27 mouse cellular contexts compared by ENCODE assay signal in the genomic region with DNA sequence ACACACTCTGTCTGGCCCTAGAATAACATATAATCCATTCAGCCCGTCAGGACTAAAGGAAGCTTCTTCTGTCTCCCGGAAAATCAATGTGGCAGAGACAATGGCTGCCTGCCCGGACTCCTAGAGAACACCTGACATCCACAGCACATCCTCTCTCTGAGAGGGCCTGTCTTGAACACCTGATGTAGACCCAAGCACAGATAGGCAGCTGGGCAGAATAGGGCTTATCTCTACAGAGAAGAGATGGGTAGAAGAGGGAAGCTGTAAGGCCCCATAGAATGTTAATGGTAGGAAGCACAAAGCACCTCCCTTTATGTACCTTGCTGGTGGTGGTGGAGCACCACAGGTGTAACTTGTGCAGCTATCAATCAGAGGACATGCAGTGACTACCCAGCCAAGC. TPM values are rescaled to one million over a fixed set of nuclear protein-coding genes. Genes with fewer than 3 reads are reported as not detected.
A peak's percentile ranks its signal among the peaks of the same experiment; 100 is the strongest.
DNase-seq lines count a peak whose midpoint lies in the region; ATAC-seq and TF ChIP-seq lines count a peak whose summit lies in the region.
"Had no signal": no experiment of that assay in that cellular context is flagged by ENCODE, and none has a peak within 500 bp of the region (broad histone marks: within the 10 kb centered on the region; RNA-seq: fewer than 3 reads in every experiment).

No protein-coding gene starts in this region.

- H3K9ac ChIP-seq in MEL (ENCODE audit: control insufficient read depth, low read depth, low read length, poor library complexity, severe bottlenecking): no peak overlapping the region
- H3K9ac ChIP-seq in intestine, embryonic 16.5 days (ENCODE audit: low read depth, low read length): no peak overlapping the region
- H3K9ac ChIP-seq in liver, embryonic 14.5 days (replicated peaks): peak overlapping the region; percentile 91
- H3K9ac ChIP-seq: forebrain, embryonic 13.5 days; heart, embryonic 15.5 days; lung, embryonic 15.5 days; midbrain, embryonic 13.5 days had no signal

- no peak for TF ChIP-seq POLR2A in MEL (IDR thresholded peaks at IDR 0.05; ENCODE audit: control insufficient read depth in 1 of 2, insufficient read depth in 1 of 2, low read depth in 1 of 2, low read length in 2 of 2, poor library complexity in 1 of 2)

- H3K27me3 ChIP-seq in heart, embryonic 10.5 days (ENCODE audit: insufficient read depth, poor library complexity, severe bottlenecking): no peaks in the 10 kb centered on the region
- no peaks in the 10 kb centered on the region for H3K27me3 ChIP-seq in MEL (ENCODE audit: control insufficient read depth in 1 of 2, insufficient read depth in 2 of 2, low read length in 2 of 2)
- no peaks in the 10 kb centered on the region for H3K27me3 ChIP-seq in intestine, embryonic 16.5 days (replicated peaks; ENCODE audit: control insufficient read depth, insufficient read depth, low read length)
- no peaks in the 10 kb centered on the region for H3K27me3 ChIP-seq in liver, embryonic 14.5 days (ENCODE audit: control insufficient read depth, insufficient read depth, low read length)
- H3K27me3 ChIP-seq: forebrain, embryonic 13.5 days; heart, embryonic 15.5 days; lung, embryonic 15.5 days; megakaryocyte, embryonic 14.5 days; midbrain, embryonic 13.5 days had no signal

- H3K27ac ChIP-seq in heart, embryonic 10.5 days: peak overlapping the region; percentile 76; the same call in 1 of the 2 replicates
- H3K27ac ChIP-seq in MEL (ENCODE audit: control insufficient read depth, low read depth, low read length): no peak overlapping the region
- H3K27ac ChIP-seq in intestine, embryonic 16.5 days (ENCODE audit: low read length): peak overlapping the region; percentile 89; the same call in 1 of the 2 replicates
- H3K27ac ChIP-seq in liver, embryonic 14.5 days: peak overlapping the region; percentile 100
- H3K27ac ChIP-seq: forebrain, embryonic 13.5 days; heart, embryonic 15.5 days; lung, embryonic 15.5 days; midbrain, embryonic 13.5 days had no signal

- no peaks in the 10 kb centered on the region for H3K9me3 ChIP-seq in heart, embryonic 10.5 days
- H3K9me3 ChIP-seq in MEL (replicated peaks; ENCODE audit: insufficient read depth, low read length): no peaks in the 10 kb centered on the region
- no peaks in the 10 kb centered on the region for H3K9me3 ChIP-seq in intestine, embryonic 16.5 days (ENCODE audit: control insufficient read depth, low read length)
- H3K9me3 ChIP-seq in liver, embryonic 14.5 days (ENCODE audit: control insufficient read depth, low read length): no peaks in the 10 kb centered on the region
- H3K9me3 ChIP-seq: forebrain, embryonic 13.5 days; heart, embryonic 15.5 days; lung, embryonic 15.5 days; megakaryocyte, embryonic 14.5 days; midbrain, embryonic 13.5 days had no signal

- peaks cover 62% of the 10 kb centered on the region for H3K36me3 ChIP-seq in heart, embryonic 10.5 days
- peaks cover 0 to 35% of the 10 kb centered on the region in 2 experiments; a peak in 2 of 4 replicates for H3K36me3 ChIP-seq in MEL (ENCODE audit: control insufficient read depth in 1 of 2, insufficient read depth in 2 of 2, low read length in 2 of 2)
- no peaks in the 10 kb centered on the region; the same call in 1 of the 2 replicates for H3K36me3 ChIP-seq in intestine, embryonic 16.5 days (ENCODE audit: control insufficient read depth, insufficient read depth, low read length)
- peaks cover 76% of the 10 kb centered on the region for H3K36me3 ChIP-seq in liver, embryonic 14.5 days (replicated peaks; ENCODE audit: control insufficient read depth, insufficient read depth, low read depth)

- H3K4me2 ChIP-seq in intestine, embryonic 16.5 days (ENCODE audit: low read depth, low read length): no peak overlapping the region
- H3K4me2 ChIP-seq in liver, embryonic 14.5 days (ENCODE audit: low read depth): peak overlapping the region; percentile 72
- H3K4me2 ChIP-seq: forebrain, embryonic 13.5 days; heart, embryonic 15.5 days; lung, embryonic 15.5 days; midbrain, embryonic 13.5 days had no signal

- no peak for TF ChIP-seq CTCF in MEL (IDR thresholded peaks at IDR 0.05 in 2 of 3, conservative IDR thresholded peaks at IDR 0.05 in 1 of 3; ENCODE audit: control insufficient read depth in 1 of 3, insufficient read depth in 1 of 3, low read depth in 2 of 3, low read length in 3 of 3, poor library complexity in 1 of 3, severe bottlenecking in 1 of 3)
- no peak for TF ChIP-seq CTCF in liver, embryonic 14.5 days (IDR thresholded peaks at IDR 0.05; ENCODE audit: low read depth)

- WGBS in heart, embryonic 10.5 days: 86% methylated on average over 3 of the region's 3 CpGs
- WGBS in intestine, embryonic 16.5 days: 82% methylated on average over 3 of the region's 3 CpGs
- WGBS in liver, embryonic 14.5 days (ENCODE audit: insufficient replicate concordance): 71% methylated on average over 3 of the region's 3 CpGs

- no peak for DNase-seq in heart, embryonic 10.5 days (ENCODE audit: low spot score)
- DNase-seq in heart, adult 11 months: no peak
- peak; percentile 52 for DNase-seq in MEL (ENCODE audit: low read depth, low spot score)
- no peak for DNase-seq in liver, embryonic 14.5 days (ENCODE audit: low read depth in 3 of 3, low spot score in 3 of 3)
- no peak for DNase-seq in spleen, postnatal 4 days (ENCODE audit: low spot score in 2 of 2)
- no peak for DNase-seq in layer of hippocampus, adult 9-11 months
- DNase-seq: cerebellum, adult 18-20 months; cerebellum, postnatal 14 days; kidney, adult 18-20 months; kidney, postnatal 10 days; lung, postnatal 36 days; right cerebral cortex, postnatal 14 days had no signal

- no peaks in the 10 kb centered on the region for H3K79me2 ChIP-seq in MEL (ENCODE audit: control insufficient read depth, insufficient read depth, low read length, poor library complexity)

- peaks cover 16% of the 10 kb centered on the region; the same call in 1 of the 2 replicates for H3K4me1 ChIP-seq in heart, embryonic 10.5 days
- H3K4me1 ChIP-seq in MEL (ENCODE audit: control insufficient read depth in 1 of 2, insufficient read depth in 2 of 2, low read length in 2 of 2): peaks cover 23 to 44% of the 10 kb centered on the region in 2 experiments
- H3K4me1 ChIP-seq in intestine, embryonic 16.5 days (ENCODE audit: control insufficient read depth, insufficient read depth, low read length): peaks cover 18% of the 10 kb centered on the region
- peaks cover 59 to 80% of the 10 kb centered on the region in 2 experiments for H3K4me1 ChIP-seq in liver, embryonic 14.5 days (replicated peaks; ENCODE audit: control insufficient read depth in 2 of 2, insufficient read depth in 2 of 2, low read length in 1 of 2)
- H3K4me1 ChIP-seq: lung, embryonic 15.5 days; midbrain, embryonic 13.5 days had no signal

- peak; percentile 49 to 64 for TF ChIP-seq EP300 in MEL (IDR thresholded peaks at IDR 0.05; ENCODE audit: low read depth in 1 of 2, low read length in 2 of 2)
- peak; percentile 75 for TF ChIP-seq EP300 in liver, embryonic 14.5 days (IDR thresholded peaks at IDR 0.05; ENCODE audit: low read depth)

- TF ChIP-seq RAD21 in MEL (IDR thresholded peaks at IDR 0.05; ENCODE audit: low read depth, low read length): no peak

- H3K4me3 ChIP-seq in heart, embryonic 10.5 days: no peak overlapping the region
- no peak overlapping the region for H3K4me3 ChIP-seq in MEL (ENCODE audit: control insufficient read depth in 1 of 2, insufficient read depth in 1 of 2, low read depth in 2 of 2, low read length in 2 of 2)
- H3K4me3 ChIP-seq in intestine, embryonic 16.5 days (ENCODE audit: low read length): no peak overlapping the region
- no peak overlapping the region for H3K4me3 ChIP-seq in liver, embryonic 14.5 days (ENCODE audit: insufficient read depth in 1 of 2, low read depth in 2 of 2, low read length in 2 of 2)
- H3K4me3 ChIP-seq: forebrain, embryonic 13.5 days; heart, embryonic 15.5 days; lung, embryonic 15.5 days; megakaryocyte, embryonic 14.5 days; midbrain, embryonic 13.5 days had no signal

- no peak for ATAC-seq in intestine, embryonic 16.5 days
- ATAC-seq in liver, embryonic 14.5 days (ENCODE audit: insufficient read depth): 0 out of 2 replicates have a peak, but pooled peaks have one; percentile 14
- ATAC-seq: CD4-positive, CD25-positive, alpha-beta regulatory T cell, adult 4 months; forebrain, embryonic 13.5 days; hindbrain, embryonic 16.5 days; midbrain, embryonic 13.5 days had no signal

RNA-seq across cellular contexts. Expression of a gene that starts 15.9 kb away (rescaled TPM):
- 21.3 and 26.3 TPM in 2 replicates for polyA plus RNA-seq in heart, embryonic 10.5 days (2016; fragmentation: Nextera tagmentation; extraction: Ambion mirVana)
- total RNA-seq in MEL (2012; rRNA removed): 41.2 and 43.2 TPM in 2 replicates
- 10 to 100 TPM in 1 of 2 experiments, not detected in 1; 42.0 TPM for polyA plus RNA-seq in MEL (2012; ENCODE audit: insufficient read depth in 1 of 2, insufficient read length in 2 of 2, low read depth in 1 of 2, low replicate concordance in 2 of 2, missing spikeins in 1 of 2)
- polyA plus RNA-seq in intestine, embryonic 16.5 days (2015; fragmentation: Nextera tagmentation; extraction: Ambion mirVana): 32.6 and 33.8 TPM in 2 replicates
- 8.1 and 9.9 TPM in 2 replicates for polyA plus RNA-seq in liver, embryonic 14.5 days (2012; rRNA removed)
- 17.0 and 18.1 TPM in 2 replicates for polyA plus RNA-seq in liver, embryonic 14.5 days (2014; fragmentation: Nextera tagmentation; extraction: Ambion mirVana)

RNA-seq across cellular contexts. Expression of a gene that starts 20.1 kb away (rescaled TPM):
- 40.8 and 42.4 TPM in 2 replicates for polyA plus RNA-seq in heart, embryonic 10.5 days (2016; fragmentation: Nextera tagmentation; extraction: Ambion mirVana)
- 2.4 and 2.9 TPM in 2 replicates for total RNA-seq in MEL (2012; rRNA removed)
- polyA plus RNA-seq in MEL (2012; ENCODE audit: insufficient read depth in 1 of 2, insufficient read length in 2 of 2, low read depth in 1 of 2, low replicate concordance in 2 of 2, missing spikeins in 1 of 2): 10 to 100 TPM in 1 of 2 experiments, not detected in 1; 14.3 TPM
- polyA plus RNA-seq in intestine, embryonic 16.5 days (2015; fragmentation: Nextera tagmentation; extraction: Ambion mirVana): 50.3 and 51.5 TPM in 2 replicates
- polyA plus RNA-seq in liver, embryonic 14.5 days (2012; rRNA removed): 5.8 and 6.2 TPM in 2 replicates
- 3.0 and 4.4 TPM in 2 replicates for polyA plus RNA-seq in liver, embryonic 14.5 days (2014; fragmentation: Nextera tagmentation; extraction: Ambion mirVana)

RNA-seq across cellular contexts. Expression of a gene that starts 25.3 kb away (rescaled TPM):
- 43.8 and 44.5 TPM in 2 replicates for polyA plus RNA-seq in heart, embryonic 10.5 days (2016; fragmentation: Nextera tagmentation; extraction: Ambion mirVana)
- total RNA-seq in MEL (2012; rRNA removed): 12.5 and 14.1 TPM in 2 replicates
- 10 to 100 TPM in 1 of 2 experiments, not detected in 1; 18.4 TPM for polyA plus RNA-seq in MEL (2012; ENCODE audit: insufficient read depth in 1 of 2, insufficient read length in 2 of 2, low read depth in 1 of 2, low replicate concordance in 2 of 2, missing spikeins in 1 of 2)
- 28.3 and 34.6 TPM in 2 replicates for polyA plus RNA-seq in intestine, embryonic 16.5 days (2015; fragmentation: Nextera tagmentation; extraction: Ambion mirVana)
- polyA plus RNA-seq in liver, embryonic 14.5 days (2012; rRNA removed): 36.8 and 44.5 TPM in 2 replicates
- 16.5 and 16.8 TPM in 2 replicates for polyA plus RNA-seq in liver, embryonic 14.5 days (2014; fragmentation: Nextera tagmentation; extraction: Ambion mirVana)

RNA-seq across cellular contexts. Expression of a gene that starts 34.0 kb away (rescaled TPM):
- polyA plus RNA-seq in heart, embryonic 10.5 days (2016; fragmentation: Nextera tagmentation; extraction: Ambion mirVana): 8,501 and 9,179 TPM in 2 replicates
- not detected in 2 replicates for total RNA-seq in MEL (2012; rRNA removed)
- polyA plus RNA-seq in MEL (2012; ENCODE audit: insufficient read depth in 1 of 2, insufficient read length in 2 of 2, low read depth in 1 of 2, low replicate concordance in 2 of 2, missing spikeins in 1 of 2): under 1 TPM in 1 of 2 experiments, not detected in 1; 0.13 TPM
- 11.6 and 16.4 TPM in 2 replicates for polyA plus RNA-seq in intestine, embryonic 16.5 days (2015; fragmentation: Nextera tagmentation; extraction: Ambion mirVana)
- 32.1 and 38.8 TPM in 2 replicates for polyA plus RNA-seq in liver, embryonic 14.5 days (2012; rRNA removed)
- 74.9 and 85.3 TPM in 2 replicates for polyA plus RNA-seq in liver, embryonic 14.5 days (2014; fragmentation: Nextera tagmentation; extraction: Ambion mirVana)
- total RNA-seq: adrenal gland, postnatal 4 days; gastrocnemius, adult 8-10 months; hematopoietic stem cell, adult 5-6 weeks; layer of hippocampus, postnatal 25 days; left cerebral cortex, postnatal 25 days; monocyte, adult 5-6 weeks had no signal
- polyA plus RNA-seq: CD4-positive, CD25-positive, alpha-beta regulatory T cell, adult 4 months; gonadal fat pad, adult 2 months had no signal

RNA-seq across cellular contexts. Expression of a gene that starts 37.0 kb away (rescaled TPM):
- 69.7 and 84.1 TPM in 2 replicates for polyA plus RNA-seq in heart, embryonic 10.5 days (2016; fragmentation: Nextera tagmentation; extraction: Ambion mirVana)
- 148 and 158 TPM in 2 replicates for total RNA-seq in MEL (2012; rRNA removed)
- 100 to 1,000 TPM in 1 of 2 experiments, not detected in 1; 130 TPM for polyA plus RNA-seq in MEL (2012; ENCODE audit: insufficient read depth in 1 of 2, insufficient read length in 2 of 2, low read depth in 1 of 2, low replicate concordance in 2 of 2, missing spikeins in 1 of 2)
- 40.7 and 45.6 TPM in 2 replicates for polyA plus RNA-seq in intestine, embryonic 16.5 days (2015; fragmentation: Nextera tagmentation; extraction: Ambion mirVana)
- 56.8 and 67.9 TPM in 2 replicates for polyA plus RNA-seq in liver, embryonic 14.5 days (2012; rRNA removed)
- 93.1 and 111 TPM in 2 replicates for polyA plus RNA-seq in liver, embryonic 14.5 days (2014; fragmentation: Nextera tagmentation; extraction: Ambion mirVana)
